In the genomic region with DNA sequence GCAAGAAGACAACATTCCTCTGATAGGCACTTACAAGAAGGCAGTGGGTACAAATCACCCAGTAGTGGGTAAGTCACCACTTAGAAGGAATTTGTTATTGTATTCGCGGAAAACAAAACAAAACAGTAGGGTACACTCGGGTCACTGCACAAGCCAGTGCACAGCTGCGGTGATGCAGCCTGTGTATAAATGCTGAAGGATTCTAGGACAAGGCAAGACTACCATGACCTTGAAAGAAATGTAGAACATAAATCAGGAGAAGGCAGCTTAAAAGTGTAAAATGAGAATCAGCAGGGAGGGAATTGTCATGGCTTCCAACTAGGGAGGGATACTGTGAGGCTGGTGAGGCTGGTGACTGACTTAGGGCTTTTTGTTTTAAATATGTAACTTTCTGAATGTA, we compare ENCODE assay signal across 30 mouse cellular contexts. TPM values are rescaled to one million over a fixed set of nuclear protein-coding genes. Genes with fewer than 3 reads are reported as not detected.
DNase-seq lines count a peak whose midpoint lies in the region; ATAC-seq lines count a peak whose summit lies in the region.
"Had no signal": no experiment of that assay in that cellular context is flagged by ENCODE, and none has a peak within 500 bp of the region (broad histone marks: within the 10 kb centered on the region; RNA-seq: fewer than 3 reads in every experiment).

No protein-coding gene starts in this region.

- no peak overlapping the region for H3K4me2 ChIP-seq in kidney, embryonic 15.5 days
- no peak overlapping the region for H3K4me2 ChIP-seq in forebrain, embryonic 11.5 days (ENCODE audit: low read depth, low read length, severe bottlenecking)
- H3K4me2 ChIP-seq: embryonic facial prominence, embryonic 12.5 days; embryonic facial prominence, embryonic 15.5 days; forebrain, embryonic 12.5 days; forebrain, embryonic 15.5 days; heart, embryonic 12.5 days; heart, embryonic 15.5 days; hindbrain, embryonic 13.5 days; intestine, embryonic 15.5 days had no signal

- H3K4me3 ChIP-seq in kidney, embryonic 15.5 days (replicated peaks), result no peak overlapping the region
- H3K4me3 ChIP-seq in forebrain, embryonic 11.5 days (ENCODE audit: low read depth, low read length), result no peak overlapping the region
- H3K4me3 ChIP-seq: embryonic facial prominence, embryonic 12.5 days; embryonic facial prominence, embryonic 15.5 days; forebrain, embryonic 12.5 days; forebrain, embryonic 15.5 days; heart, embryonic 12.5 days; heart, embryonic 15.5 days; hindbrain, embryonic 10.5 days; hindbrain, embryonic 13.5 days; intestine, embryonic 15.5 days had no signal

- ATAC-seq in kidney, embryonic 15.5 days (replicated peaks; ENCODE audit: low FRiP score), result peak; percentile 66; the same call in 1 of the 2 replicates
- ATAC-seq in forebrain, embryonic 11.5 days (replicated peaks; ENCODE audit: low FRiP score), result no peak
- ATAC-seq: forebrain, embryonic 15.5 days; hindbrain, embryonic 16.5 days; intestine, embryonic 15.5 days had no signal

- peak; percentile 25 to 65 for DNase-seq in adrenal gland, adult (ENCODE audit: inconsistent age in 2 of 2, low spot score in 1 of 2)
- no peak for DNase-seq in adrenal gland, adult 18-20 months (ENCODE audit: low spot score in 2 of 2)
- peak; percentile 8 to 20 for DNase-seq in adrenal gland, postnatal 36 days
- no peak for DNase-seq in adrenal gland, postnatal 4 days (ENCODE audit: low spot score in 2 of 2)
- DNase-seq in kidney, adult 8-10 months, result no peak
- peak; percentile 6 for DNase-seq in R1 (ENCODE audit: low read depth, low spot score)
- DNase-seq in forebrain, embryonic 11.5 days (ENCODE audit: low spot score), result no peak
- DNase-seq: cerebellum, adult 11-12 months; cerebellum, adult 8-10 months; cerebellum, postnatal 10 days; cerebellum, postnatal 36 days; gastrocnemius, postnatal 25 days; heart, postnatal 10 days; heart, postnatal 36 days had no signal

- 39% methylated on average over 4 of the region's 4 CpGs for WGBS in kidney, embryonic 15.5 days
- WGBS in forebrain, embryonic 11.5 days, result 87% methylated on average over 4 of the region's 4 CpGs

- peaks cover 46% of the 10 kb centered on the region for H3K36me3 ChIP-seq in kidney, embryonic 15.5 days
- H3K36me3 ChIP-seq in forebrain, embryonic 11.5 days (ENCODE audit: control insufficient read depth, insufficient read depth, low read length), result no peaks in the 10 kb centered on the region; the same call in 1 of the 2 replicates
- H3K36me3 ChIP-seq: intestine, embryonic 15.5 days had no signal

- no peaks in the 10 kb centered on the region for H3K9me3 ChIP-seq in kidney, embryonic 15.5 days (replicated peaks)
- no peaks in the 10 kb centered on the region for H3K9me3 ChIP-seq in forebrain, embryonic 11.5 days (ENCODE audit: control insufficient read depth, low read length)
- H3K9me3 ChIP-seq: embryonic facial prominence, embryonic 12.5 days; embryonic facial prominence, embryonic 15.5 days; forebrain, embryonic 12.5 days; forebrain, embryonic 15.5 days; heart, embryonic 12.5 days; heart, embryonic 15.5 days; hindbrain, embryonic 10.5 days; hindbrain, embryonic 13.5 days; intestine, embryonic 15.5 days had no signal

- H3K27me3 ChIP-seq in kidney, embryonic 15.5 days, result no peaks in the 10 kb centered on the region
- H3K27me3 ChIP-seq in forebrain, embryonic 11.5 days (ENCODE audit: control insufficient read depth, insufficient read depth, low read length), result no peaks in the 10 kb centered on the region
- H3K27me3 ChIP-seq: embryonic facial prominence, embryonic 12.5 days; embryonic facial prominence, embryonic 15.5 days; forebrain, embryonic 12.5 days; forebrain, embryonic 15.5 days; heart, embryonic 12.5 days; heart, embryonic 15.5 days; hindbrain, embryonic 13.5 days; intestine, embryonic 15.5 days had no signal

- no peaks in the 10 kb centered on the region for H3K4me1 ChIP-seq in kidney, embryonic 15.5 days
- no peaks in the 10 kb centered on the region for H3K4me1 ChIP-seq in forebrain, embryonic 11.5 days (replicated peaks; ENCODE audit: control insufficient read depth, insufficient read depth, low read length)
- H3K4me1 ChIP-seq: embryonic facial prominence, embryonic 12.5 days; embryonic facial prominence, embryonic 15.5 days; forebrain, embryonic 12.5 days; forebrain, embryonic 15.5 days; heart, embryonic 12.5 days; heart, embryonic 15.5 days; hindbrain, embryonic 10.5 days; hindbrain, embryonic 13.5 days; intestine, embryonic 15.5 days had no signal

- no peak overlapping the region for H3K27ac ChIP-seq in kidney, embryonic 15.5 days
- H3K27ac ChIP-seq in forebrain, embryonic 11.5 days (ENCODE audit: low read depth, low read length), result no peak overlapping the region
- H3K27ac ChIP-seq: embryonic facial prominence, embryonic 12.5 days; embryonic facial prominence, embryonic 15.5 days; forebrain, embryonic 12.5 days; forebrain, embryonic 15.5 days; heart, embryonic 15.5 days; hindbrain, embryonic 10.5 days; hindbrain, embryonic 13.5 days; intestine, embryonic 15.5 days had no signal

- H3K9ac ChIP-seq in kidney, embryonic 15.5 days, result no peak overlapping the region
- no peak overlapping the region for H3K9ac ChIP-seq in forebrain, embryonic 11.5 days (ENCODE audit: low read length)
- H3K9ac ChIP-seq: embryonic facial prominence, embryonic 12.5 days; embryonic facial prominence, embryonic 15.5 days; forebrain, embryonic 12.5 days; forebrain, embryonic 15.5 days; heart, embryonic 12.5 days; heart, embryonic 15.5 days; hindbrain, embryonic 13.5 days; intestine, embryonic 15.5 days had no signal

RNA-seq across cellular contexts. Expression of a gene that starts 45.2 kb away (rescaled TPM):
- total RNA-seq in adrenal gland, adult 18-20 months (2021), result 100 to 1,000 TPM; 154 to 167 TPM
- 100 to 1,000 TPM; 141 to 152 TPM for total RNA-seq in adrenal gland, postnatal 36 days (2021)
- 100 to 1,000 TPM; 136 to 137 TPM for total RNA-seq in adrenal gland, postnatal 4 days (2021)
- 71.5 and 73.3 TPM in 2 replicates for polyA plus RNA-seq in kidney, embryonic 15.5 days (2015; fragmentation: Nextera tagmentation; extraction: Ambion mirVana)
- 75.4 and 79.5 TPM in 2 replicates for polyA plus RNA-seq in forebrain, embryonic 11.5 days (2014; fragmentation: Nextera tagmentation; extraction: Ambion mirVana)

RNA-seq across cellular contexts. Expression of a gene that starts 51.2 kb away (rescaled TPM):
- total RNA-seq in adrenal gland, adult 18-20 months (2021), result not detected
- not detected for total RNA-seq in adrenal gland, postnatal 36 days (2021)
- not detected for total RNA-seq in adrenal gland, postnatal 4 days (2021)
- polyA plus RNA-seq in kidney, embryonic 15.5 days (2015; fragmentation: Nextera tagmentation; extraction: Ambion mirVana), result not detected in 2 replicates
- polyA plus RNA-seq in forebrain, embryonic 11.5 days (2014; fragmentation: Nextera tagmentation; extraction: Ambion mirVana), result not detected in 2 replicates
- total RNA-seq: ES-E14; gastrocnemius, adult 8-10 months; gastrocnemius, postnatal 25 days; heart, adult 18-20 months; heart, postnatal 10 days; heart, postnatal 36 days had no signal
- polyA plus RNA-seq: brain, embryonic 14.5 days; cortical plate, adult 2 months; embryonic facial prominence, embryonic 12.5 days; embryonic facial prominence, embryonic 15.5 days; forebrain, embryonic 12.5 days; forebrain, embryonic 15.5 days; heart, embryonic 12.5 days; heart, embryonic 15.5 days; hindbrain, embryonic 10.5 days; hindbrain, embryonic 13.5 days; hindbrain, embryonic 16.5 days; intestine, embryonic 15.5 days had no signal

Comparison
In these comparisons a context has a peak if more than half of its experiments do, and no peak if none do; other contexts are left out.
1. DNase-seq: peak in adrenal gland, adult (2 of 2), adrenal gland, postnatal 36 days (2 of 2) and R1 (single experiment); none in adrenal gland, adult 18-20 months (0 of 2), adrenal gland, postnatal 4 days (0 of 2), kidney, adult 8-10 months (0 of 2) and forebrain, embryonic 11.5 days (single experiment).